Mouse (Mus musculus) ovary, postnatal 10 days (tissue): Measurements from ENCODE around the gene Ralgds.

Experiments used
- DNase-seq: peaks from one replicate; pipeline ENCODE4 v3.0.0; 2022; ENCODE audit warnings: low spot score

Ralgds gene

DNA sequence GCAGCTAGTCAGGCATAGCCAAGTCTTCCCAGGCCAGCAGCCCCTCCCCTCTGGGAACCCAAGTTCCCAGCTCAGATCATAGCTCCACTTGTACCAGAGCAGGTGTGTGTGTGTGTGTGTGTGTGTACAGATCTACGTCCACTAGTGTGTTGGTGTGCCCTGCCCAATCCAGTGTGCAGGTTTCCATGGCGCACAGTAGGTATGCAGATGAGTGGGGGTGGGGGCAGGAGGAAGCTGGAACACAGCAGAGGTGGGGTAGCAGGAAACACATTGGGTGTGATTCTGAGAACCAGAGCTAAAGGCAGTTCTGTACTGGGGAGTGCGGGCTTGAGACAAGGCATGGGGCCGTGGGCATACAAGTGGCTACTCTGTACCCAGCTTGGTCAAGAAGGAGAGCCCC is 51.5 kb downstream of the Ralgds start:
- DNase-seq = no peak

GRCm38 (mm10) chr2:28566545-28566944 is 53.6 kb downstream of the Ralgds start:
- no peak for DNase-seq

DNA sequence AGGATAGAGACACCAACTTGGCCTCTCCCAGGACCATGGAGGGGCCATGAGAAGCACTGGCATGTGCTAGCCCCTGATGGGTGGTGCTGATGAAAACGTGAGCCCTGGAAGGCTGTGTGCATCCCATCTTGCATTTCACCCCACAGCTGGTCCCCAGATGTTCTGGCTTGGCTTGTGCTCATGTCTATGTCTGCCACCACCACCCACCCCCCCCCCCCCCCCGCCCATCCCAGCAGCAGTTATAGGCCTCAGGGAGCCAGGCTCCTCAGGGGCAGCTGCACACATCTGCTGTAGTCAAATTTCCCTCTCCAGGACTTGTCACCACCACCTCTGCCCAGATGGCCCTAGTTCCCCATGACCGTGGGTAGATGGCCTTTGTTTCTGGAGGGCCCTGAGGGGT is 57.0 kb downstream of the Ralgds start:
- DNase-seq = no peak

- DNase-seq = no peak
Measured at GRCm38 (mm10) chr2:28575341-28575740, 62.4 kb downstream of the Ralgds start.

DNA sequence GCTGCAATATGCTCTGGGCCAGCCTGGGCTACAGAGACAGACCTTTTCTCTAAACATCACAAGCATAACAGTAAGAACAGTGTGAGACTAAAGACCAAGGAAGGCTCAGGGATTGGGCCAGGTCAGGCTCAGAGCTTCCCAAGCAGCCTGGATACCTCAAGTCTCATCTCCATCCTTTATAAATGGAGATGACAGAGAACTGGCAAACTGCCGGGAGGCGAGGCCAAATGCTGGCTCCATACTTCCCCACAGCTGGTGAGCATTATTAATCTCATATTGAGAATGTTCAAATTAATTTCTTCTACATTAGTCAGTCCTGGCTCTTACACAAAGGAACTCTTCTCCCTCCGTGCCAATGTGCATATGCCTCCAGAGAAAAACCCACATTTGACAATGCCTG is 63.9 kb downstream of the Ralgds start:
- no peak for DNase-seq

DNA sequence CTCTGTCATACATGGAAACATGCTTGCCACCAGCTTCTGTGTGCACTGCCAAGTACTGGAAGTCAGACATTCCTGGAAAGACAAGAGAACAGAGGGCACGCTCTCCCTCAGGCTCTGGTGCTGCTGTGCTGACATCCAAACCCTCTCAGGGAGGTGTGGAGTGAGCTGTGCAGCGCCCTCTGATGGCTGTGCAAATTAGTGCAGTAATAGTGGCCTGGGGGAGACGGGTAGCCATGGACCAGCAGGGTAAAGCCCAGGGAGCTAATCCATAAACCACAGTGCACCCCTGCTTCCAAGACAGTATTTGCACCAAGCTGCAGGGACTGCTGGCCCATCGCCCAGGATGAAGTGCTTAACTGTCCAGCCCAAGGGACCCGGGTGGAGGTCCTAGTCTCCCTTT is 65.1 kb downstream of the Ralgds start:
- DNase-seq = no peak

DNA sequence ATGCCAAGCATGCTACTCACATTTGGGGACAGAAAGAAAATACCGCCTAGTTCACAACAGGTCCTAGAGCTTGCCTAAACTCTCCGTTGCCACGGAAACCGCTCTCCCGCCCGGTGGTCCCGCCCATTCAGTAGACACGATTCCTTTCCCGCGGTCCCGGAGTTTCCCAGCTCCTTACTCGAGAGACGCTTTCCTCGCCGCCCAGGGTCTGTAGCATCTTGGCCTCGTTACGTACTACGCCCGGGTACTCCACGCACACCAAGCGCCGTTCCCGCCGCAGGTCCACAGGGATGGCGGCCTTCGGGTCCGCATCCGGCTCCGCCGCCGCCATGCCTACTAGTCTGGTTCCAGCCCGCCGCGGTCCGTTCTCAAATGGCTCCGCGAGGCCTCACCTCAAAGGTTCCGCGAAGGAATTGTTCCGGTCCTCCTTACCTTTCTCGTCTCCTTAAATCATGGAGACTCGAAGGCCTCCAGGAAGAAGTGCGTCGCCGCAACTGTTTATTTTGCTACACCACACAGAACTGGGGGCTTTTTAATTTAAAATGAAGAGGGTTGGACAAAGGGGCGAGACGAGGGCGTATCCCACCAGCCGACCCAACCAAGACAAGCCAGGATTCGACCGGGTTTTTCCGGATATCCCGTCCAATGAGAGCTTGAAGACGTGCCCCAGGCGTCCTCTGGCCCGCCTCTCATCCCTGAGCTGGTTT is 69.9 kb downstream of the Ralgds start:
- DNase-seq = peak; percentile 89

- no peak for DNase-seq
Measured at GRCm38 (mm10) chr2:28583651-28584050, 70.7 kb downstream of the Ralgds start, which contains the start of gene Gtf3c5. TSS of gene Gtf3c5 (minus strand) at chr2:28583751.

- DNase-seq = peak; percentile 38
Measured at GRCm38 (mm10) chr2:28585043-28585571, 72.2 kb downstream of the Ralgds start.

DNA sequence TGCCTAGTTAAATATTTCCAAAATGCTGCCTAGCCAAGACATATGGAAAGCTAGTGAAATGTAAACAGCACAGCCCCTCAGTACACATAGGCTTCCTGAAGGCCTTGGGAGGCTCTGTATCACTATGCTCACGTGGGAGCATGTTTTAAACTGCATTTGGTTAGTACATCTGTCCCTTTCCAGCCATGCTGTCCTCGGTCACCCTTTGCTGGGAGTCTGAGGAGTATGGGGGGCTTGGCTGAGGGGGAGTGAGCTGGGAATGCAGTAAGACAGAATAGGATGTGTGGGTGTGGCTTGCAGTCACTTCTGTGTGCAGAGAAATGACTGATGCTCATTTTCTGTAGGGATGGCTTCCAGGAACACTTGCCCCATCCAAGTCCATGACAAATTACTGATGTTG is 72.8 kb downstream of the Ralgds start:
- DNase-seq = no peak

- DNase-seq = no peak
Measured at GRCm38 (mm10) chr2:28588574-28588973, 75.6 kb downstream of the Ralgds start.

GRCm38 (mm10) chr2:28591479-28591878 is 78.6 kb downstream of the Ralgds start:
- no peak for DNase-seq

- DNase-seq = peak; percentile 27
Measured at GRCm38 (mm10) chr2:28592809-28593208, 79.9 kb downstream of the Ralgds start.

DNA sequence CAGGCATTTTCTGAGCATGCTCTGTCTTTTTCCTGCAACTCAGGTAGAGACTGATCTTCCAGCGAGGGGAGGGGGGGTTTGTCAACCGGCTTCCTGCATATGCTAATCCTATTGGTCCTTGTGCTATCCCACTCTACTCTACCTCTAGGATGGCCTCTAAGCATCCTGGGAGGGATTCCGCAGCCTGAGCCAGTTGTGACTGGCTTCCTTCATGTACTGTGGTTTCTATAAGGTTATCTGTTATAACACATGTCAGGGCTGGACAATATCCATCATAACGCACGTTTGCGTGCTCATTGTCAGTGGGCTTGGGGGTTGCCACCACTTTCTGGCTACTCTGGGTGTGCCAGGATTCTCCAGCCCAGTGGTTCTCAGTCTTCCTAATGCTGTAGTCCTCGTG is 83.1 kb downstream of the Ralgds start:
- DNase-seq = no peak

DNA sequence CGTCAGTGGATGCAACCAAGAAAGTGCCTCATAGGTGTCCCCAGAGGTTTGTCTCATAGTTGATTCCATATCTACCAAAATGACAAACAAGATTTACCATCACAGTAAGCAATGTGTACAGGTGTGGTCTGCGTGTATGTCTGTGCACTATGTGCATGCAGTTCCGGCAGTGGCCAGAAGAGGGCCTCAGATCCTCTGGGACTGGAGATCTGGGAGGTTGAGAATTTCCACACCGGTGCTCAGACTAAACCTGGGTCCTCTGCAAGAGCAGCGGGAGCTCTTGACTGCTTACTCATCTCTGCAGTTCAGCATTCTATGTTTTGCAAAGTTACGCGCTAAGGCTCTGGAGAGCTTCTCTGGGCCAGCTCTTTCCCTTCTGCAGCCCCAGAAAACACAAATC is 84.1 kb downstream of the Ralgds start:
- no peak for DNase-seq

- DNase-seq = no peak
Measured at GRCm38 (mm10) chr2:28597733-28598547, 85.0 kb downstream of the Ralgds start.

- DNase-seq = no peak
Measured at GRCm38 (mm10) chr2:28598692-28599568, 86.0 kb downstream of the Ralgds start.

DNA sequence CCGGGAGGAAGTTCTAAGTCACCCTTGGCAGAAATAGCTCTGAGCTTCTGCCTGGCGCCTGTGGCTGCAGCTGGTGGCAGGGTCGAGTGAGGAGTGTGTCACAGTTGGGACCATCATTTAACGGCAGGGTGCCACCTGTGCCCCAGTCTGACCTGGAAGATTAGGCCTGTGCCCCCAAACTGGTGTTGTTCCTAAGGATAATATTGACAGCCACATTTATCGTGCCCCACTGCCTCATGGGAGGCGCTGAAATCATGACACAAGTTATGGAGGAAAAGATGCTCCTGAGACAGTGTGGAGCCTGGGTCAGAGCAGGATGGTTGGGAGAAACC is 86.6 kb downstream of the Ralgds start:
- no peak for DNase-seq

DNA sequence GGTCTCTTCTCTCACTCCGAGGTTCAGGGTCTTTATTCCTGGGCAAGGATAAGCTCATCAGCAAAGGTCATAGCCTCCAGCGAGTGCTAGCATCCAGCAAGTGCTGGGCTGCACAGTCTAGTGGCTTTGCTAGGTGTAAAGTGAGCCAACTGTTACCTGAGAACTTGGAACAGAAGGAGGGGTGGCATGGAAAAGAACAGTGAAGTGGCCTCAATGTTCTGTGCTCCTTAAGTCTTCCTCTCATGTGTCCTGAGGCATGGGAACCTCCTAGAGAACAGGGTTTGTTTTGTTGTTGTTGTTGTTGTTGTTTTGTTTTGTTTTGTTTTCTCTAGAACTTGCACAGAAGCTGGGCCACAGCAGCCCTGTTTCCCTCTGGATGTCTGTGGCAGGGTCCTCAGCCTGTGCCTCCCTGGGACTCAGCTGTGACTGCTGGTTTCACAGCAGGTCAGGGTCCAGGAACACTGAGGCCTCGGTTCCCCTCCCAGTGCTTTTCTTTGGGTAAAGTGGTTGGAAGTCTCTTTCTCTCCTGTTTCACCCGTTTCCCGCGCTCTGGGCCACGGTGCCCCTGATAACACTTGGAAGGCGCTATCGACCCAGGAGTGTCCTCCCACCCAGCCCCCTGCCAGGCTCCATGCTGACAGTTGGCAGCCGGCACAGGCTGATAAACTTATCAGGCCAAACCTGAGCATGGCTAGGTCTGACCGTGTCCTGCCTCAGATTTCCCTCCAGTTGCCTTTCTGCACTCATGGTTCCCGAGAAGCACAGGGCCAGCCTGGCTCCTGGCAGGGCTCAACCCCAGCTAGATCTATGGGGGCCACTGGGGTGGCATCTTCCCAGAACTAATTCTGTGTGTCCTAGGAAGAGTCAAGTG is 89.0 kb downstream of the Ralgds start:
- no peak for DNase-seq
